Mouse (Mus musculus) left cerebral cortex, postnatal 25 days (tissue): ENCODE measurements around the gene Cldn34a. TPM values are rescaled to one million over a fixed set of nuclear protein-coding genes. Genes with fewer than 3 reads are reported as not detected.
"Not testable (repeated sequence)": the region's sequence is repeated elsewhere in the genome, so short reads cannot be mapped to it uniquely, and the experiment has no call there.

Experiments
- DNase-seq, 2 experiments: peaks; one replicate each; pipeline ENCODE4 v3.0.0; 2022; ENCODE audit warnings: low spot score in 2 of 2, mixed read lengths in 1 of 2
- intact Hi-C: fragments of 180-260 bp; cut with DNase I; formaldehyde crosslinking; loops from one replicate; pipeline ENCODE4 v1.15.1; 2025
- total RNA-seq, 2 experiments: library from RNA; stranded (reverse); gene quantifications; 2 replicates each; pipeline ENCODE4 v1.2.3; 2021

Gene Cldn34a
- total RNA-seq = not detected

- no peak for DNase-seq
- intact Hi-C loops = no loop called here
Observed at GRCm38 (mm10) chrX:152563034-152563433, at the start of gene Cldn34a. Gene Cldn34a, plus strand, starts transcription at chrX:152563334.

- not testable (repeated sequence) for DNase-seq
- intact Hi-C loops = loop anchor here (10.0 kb wide), 1 partner anchor 104 kb away; no protein-coding TSS in a partner anchor
Observed at GRCm38 (mm10) chrX:152518611-152519010, 44.5 kb upstream of the Cldn34a start.

- intact Hi-C loops = no loop called here
- DNase-seq = no peak
Observed at GRCm38 (mm10) chrX:152545736-152546135, 17.4 kb upstream of the Cldn34a start.

GRCm38 (mm10) chrX:152548180-152548579 is 15.0 kb upstream of the Cldn34a start:
- no peak for DNase-seq
- intact Hi-C loops = no loop called here

- intact Hi-C loops = no loop called here
- DNase-seq = no peak
Observed at GRCm38 (mm10) chrX:152557446-152557845, 5.7 kb upstream of the Cldn34a start.

Other genes with a start within 250 kb of the Cldn34a start
- gene Kantr, start 235.8 kb upstream of the Cldn34a start, total RNA-seq = 10 to 100 TPM; 51.1 to 65.3 TPM
- 10 to 100 TPM; 87.1 to 98.9 TPM for gene Tspyl2, start 220.9 kb upstream of the Cldn34a start, total RNA-seq
- gene Gpr173, start 194.6 kb upstream of the Cldn34a start, total RNA-seq = 10 to 100 TPM; 17.5 to 19.9 TPM
- gene Shroom2, start 206.1 kb downstream of the Cldn34a start, total RNA-seq = 100 to 1,000 TPM; 108 to 114 TPM
- under 1 TPM in 1 of 2 experiments, not detected in 1; 0.44 TPM for gene Gpr143, start 218.6 kb downstream of the Cldn34a start, total RNA-seq